Mouse (Mus musculus): ENCODE measurements around the gene Rtel1. TPM values are rescaled to one million over a fixed set of nuclear protein-coding genes. Genes with fewer than 3 reads are reported as not detected.

Rtel1 gene
- polyA plus RNA-seq, 1 experiment from 2014 or later = 49.2 TPM

- Histone ChIP-seq H3K27ac (no peak overlapping the region), H3K27me3 (no peaks in the 10 kb centered on the region), H3K4me2 (replicated peaks) (no peak overlapping the region), H3K36me3 (peaks cover 76% of the 10 kb centered on the region), H3K9ac (no peak overlapping the region), H3K9me3 (replicated peaks) (no peaks in the 10 kb centered on the region), H3K4me3 (no peak overlapping the region), H3K4me1 (no peaks in the 10 kb centered on the region)
- 86% methylated on average over 4 of the region's 4 CpGs for WGBS
- ATAC-seq (ENCODE audit: low FRiP score) = no peak
Observed at GRCm38 (mm10) chr2:181340426-181340825, 20.9 kb downstream of the Rtel1 start.

DNA sequence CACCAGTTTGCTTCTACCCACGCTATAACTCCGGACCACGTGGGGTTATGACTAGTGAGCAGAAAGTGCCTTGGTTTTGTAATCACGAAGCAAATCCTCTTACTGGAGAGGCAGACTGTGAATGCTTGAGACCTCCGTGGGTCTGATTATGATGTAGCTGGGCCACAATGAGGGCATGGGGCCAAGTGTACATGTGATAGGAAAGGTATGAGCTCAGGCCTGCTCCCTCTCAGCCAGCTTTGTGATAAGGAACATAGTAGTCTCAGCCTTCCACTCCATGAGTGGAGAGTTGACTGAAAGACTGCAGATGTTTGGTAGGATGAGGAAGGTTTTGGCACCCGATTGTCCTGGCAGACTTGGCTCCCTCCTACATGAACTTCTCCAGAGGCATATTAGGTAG, 23.2 kb downstream of the Rtel1 start:
- no peak overlapping the region for H3K4me2 ChIP-seq (replicated peaks)
- H3K9ac ChIP-seq = no peak overlapping the region
- ATAC-seq (ENCODE audit: low FRiP score) = no peak
- WGBS = 96% methylated on average over 6 of the region's 6 CpGs
- no peaks in the 10 kb centered on the region for H3K9me3 ChIP-seq (replicated peaks)
- peaks cover 75% of the 10 kb centered on the region for H3K36me3 ChIP-seq
- H3K4me1 ChIP-seq = no peaks in the 10 kb centered on the region
- no peak overlapping the region for H3K4me3 ChIP-seq
- H3K27me3 ChIP-seq = no peaks in the 10 kb centered on the region
- H3K27ac ChIP-seq = no peak overlapping the region

- H3K4me3 ChIP-seq = no peak overlapping the region
- no peak for ATAC-seq (ENCODE audit: low FRiP score)
- no peaks in the 10 kb centered on the region for H3K27me3 ChIP-seq
- no peak overlapping the region for H3K4me2 ChIP-seq (replicated peaks)
- peaks cover 97% of the 10 kb centered on the region for H3K36me3 ChIP-seq
- WGBS = 81% methylated on average over 3 of the region's 3 CpGs
- H3K9me3 ChIP-seq (replicated peaks) = no peaks in the 10 kb centered on the region
- no peak overlapping the region for H3K9ac ChIP-seq
- H3K4me1 ChIP-seq = no peaks in the 10 kb centered on the region
- H3K27ac ChIP-seq = no peak overlapping the region
Observed at GRCm38 (mm10) chr2:181356780-181357179, 37.2 kb downstream of the Rtel1 start.

DNA sequence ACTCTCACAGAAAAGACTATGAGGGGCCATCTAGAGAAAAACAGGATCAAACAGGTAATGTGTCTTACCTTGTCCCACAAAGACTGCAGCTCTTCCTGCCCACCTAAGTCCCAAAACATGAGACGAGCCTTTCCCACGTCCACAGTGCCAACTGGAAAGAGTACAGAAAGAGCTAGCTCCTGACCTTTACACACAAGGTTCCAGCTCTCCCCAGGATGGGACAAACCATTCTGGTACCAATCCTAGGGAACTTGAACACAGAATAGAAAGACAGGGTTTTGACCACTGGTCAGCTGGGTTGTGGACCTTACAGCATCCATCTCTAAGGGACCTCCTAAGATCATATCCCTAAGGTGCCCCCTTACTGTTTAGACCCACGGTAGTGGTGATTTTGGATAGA, 44.4 kb downstream of the Rtel1 start:
- peak overlapping the region; percentile 96 for H3K4me2 ChIP-seq (replicated peaks)
- H3K27me3 ChIP-seq = no peaks in the 10 kb centered on the region
- H3K4me3 ChIP-seq = peak overlapping the region; percentile 78
- no peak for ATAC-seq (ENCODE audit: low FRiP score)
- no peaks in the 10 kb centered on the region for H3K9me3 ChIP-seq (replicated peaks)
- H3K27ac ChIP-seq = no peak overlapping the region
- H3K4me1 ChIP-seq = peaks cover 35% of the 10 kb centered on the region
- WGBS = 85% methylated on average over 3 of the region's 3 CpGs
- peaks cover 44% of the 10 kb centered on the region for H3K36me3 ChIP-seq
- H3K9ac ChIP-seq = peak overlapping the region; percentile 92; the same call in 1 of the 2 replicates

- H3K4me3 ChIP-seq = peak overlapping the region; percentile 78
- WGBS = 11% methylated on average over 14 of the region's 14 CpGs
- peak overlapping the region; percentile 92 for H3K9ac ChIP-seq
- H3K4me2 ChIP-seq (replicated peaks) = peak overlapping the region; percentile 96
- ATAC-seq (ENCODE audit: low FRiP score) = no peak
- H3K9me3 ChIP-seq (replicated peaks) = no peaks in the 10 kb centered on the region
- peaks cover 43% of the 10 kb centered on the region for H3K36me3 ChIP-seq
- H3K27ac ChIP-seq = peak overlapping the region; percentile 92
- peaks cover 35% of the 10 kb centered on the region for H3K4me1 ChIP-seq
- H3K27me3 ChIP-seq = no peaks in the 10 kb centered on the region
Observed at GRCm38 (mm10) chr2:181364487-181364859, 44.9 kb downstream of the Rtel1 start.

- peak; percentile 85 for ATAC-seq (ENCODE audit: low FRiP score)
- Histone ChIP-seq H3K4me3 (peak within 1 kb of the TSS; percentile 78), H3K27ac (peak within 1 kb of the TSS; percentile 92), H3K9me3 (replicated peaks) (no peaks in the 10 kb centered on the region), H3K4me1 (peaks cover 35% of the 10 kb centered on the region), H3K36me3 (peaks cover 43% of the 10 kb centered on the region), H3K27me3 (no peaks in the 10 kb centered on the region), H3K4me2 (replicated peaks) (peak within 1 kb of the TSS; percentile 96), H3K9ac (peak within 1 kb of the TSS; percentile 92)
- under 1% methylated on average over 68 of the region's 71 CpGs for WGBS
Observed at GRCm38 (mm10) chr2:181364860-181365596, 45.5 kb downstream of the Rtel1 start, which contains the start of the genes Zgpat and Arfrp1. Zgpat (plus strand) TSS chr2:181364928. Arfrp1 (minus strand) TSS chr2:181365404.

DNA sequence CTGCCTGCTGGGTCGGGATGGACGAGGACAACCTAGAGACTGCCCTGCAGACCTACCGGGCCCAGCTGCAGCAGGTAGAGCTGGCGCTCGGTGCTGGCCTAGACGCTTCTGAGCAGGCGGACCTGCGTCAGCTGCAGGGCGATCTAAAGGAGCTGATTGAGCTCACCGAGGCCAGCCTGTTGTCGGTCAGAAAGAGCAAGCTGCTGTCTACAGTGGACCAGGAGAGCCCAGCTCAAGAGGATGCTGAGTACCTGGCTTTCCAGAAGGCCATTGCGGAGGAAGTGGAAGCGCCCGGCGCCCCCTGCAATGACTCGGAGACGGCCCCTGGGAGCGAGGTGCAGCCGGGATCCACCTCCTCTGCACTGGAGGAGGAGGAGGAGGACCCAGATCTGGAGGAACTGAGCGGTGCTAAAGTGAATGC, 46.1 kb downstream of the Rtel1 start:
- H3K4me3 ChIP-seq = peak overlapping the region; percentile 78
- H3K9ac ChIP-seq = peak overlapping the region; percentile 92
- H3K9me3 ChIP-seq (replicated peaks) = no peaks in the 10 kb centered on the region
- peak; percentile 62 for ATAC-seq (ENCODE audit: low FRiP score)
- H3K36me3 ChIP-seq = peaks cover 43% of the 10 kb centered on the region
- peak overlapping the region; percentile 96 for H3K4me2 ChIP-seq (replicated peaks)
- WGBS = under 1% methylated on average over 20 of the region's 20 CpGs
- H3K27me3 ChIP-seq = no peaks in the 10 kb centered on the region
- peaks cover 35% of the 10 kb centered on the region for H3K4me1 ChIP-seq
- peak overlapping the region; percentile 92 for H3K27ac ChIP-seq

GRCm38 (mm10) chr2:181370001-181370400, 50.5 kb downstream of the Rtel1 start:
- H3K4me3 ChIP-seq = no peak overlapping the region
- no peaks in the 10 kb centered on the region for H3K27me3 ChIP-seq
- 94% methylated on average over 5 of the region's 5 CpGs for WGBS
- no peak overlapping the region for H3K9ac ChIP-seq
- H3K27ac ChIP-seq = no peak overlapping the region
- ATAC-seq (ENCODE audit: low FRiP score) = no peak
- H3K4me1 ChIP-seq = peaks cover 28% of the 10 kb centered on the region
- no peak overlapping the region for H3K4me2 ChIP-seq (replicated peaks)
- no peaks in the 10 kb centered on the region for H3K9me3 ChIP-seq (replicated peaks)
- H3K36me3 ChIP-seq = peaks cover 18% of the 10 kb centered on the region

DNA sequence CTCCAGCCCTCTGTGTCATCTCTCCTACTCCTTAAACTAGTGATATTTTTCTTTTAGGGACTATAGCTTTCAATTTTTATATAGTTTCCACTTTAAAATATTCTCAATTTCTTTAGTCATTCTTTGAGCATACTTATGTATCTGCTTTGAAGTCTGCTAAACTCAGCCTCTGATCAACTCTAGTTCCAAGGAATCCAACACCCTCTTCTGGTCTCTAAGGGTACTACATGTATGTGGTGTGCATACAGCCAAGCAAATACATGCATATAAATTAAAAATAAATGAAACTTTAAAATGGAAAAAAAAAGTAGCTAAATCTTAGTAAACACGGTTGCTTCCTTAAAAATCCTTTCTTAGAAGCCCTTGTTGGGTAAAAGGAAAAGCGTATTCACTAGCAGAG, 56.2 kb downstream of the Rtel1 start:
- Histone ChIP-seq H3K36me3 (peaks cover 27% of the 10 kb centered on the region), H3K4me1 (no peaks in the 10 kb centered on the region), H3K9ac (no peak overlapping the region), H3K9me3 (replicated peaks) (no peaks in the 10 kb centered on the region), H3K4me2 (replicated peaks) (no peak overlapping the region), H3K27me3 (no peaks in the 10 kb centered on the region), H3K4me3 (no peak overlapping the region), H3K27ac (no peak overlapping the region)
- no peak for ATAC-seq (ENCODE audit: low FRiP score)
- 92% methylated on average over 2 of the region's 2 CpGs for WGBS

GRCm38 (mm10) chr2:181377230-181377629, 57.7 kb downstream of the Rtel1 start:
- Histone ChIP-seq H3K27ac (no peak overlapping the region), H3K4me2 (replicated peaks) (no peak overlapping the region), H3K4me1 (no peaks in the 10 kb centered on the region), H3K27me3 (no peaks in the 10 kb centered on the region), H3K36me3 (peaks cover 41% of the 10 kb centered on the region), H3K9me3 (replicated peaks) (no peaks in the 10 kb centered on the region), H3K9ac (no peak overlapping the region), H3K4me3 (no peak overlapping the region)
- whole genome bisulfite sequencing = 91% methylated on average over 2 of the region's 2 CpGs
- no peak for ATAC-seq (ENCODE audit: low FRiP score)

- 96% methylated on average over 5 of the region's 5 CpGs for WGBS
- H3K4me1 ChIP-seq = no peaks in the 10 kb centered on the region
- no peaks in the 10 kb centered on the region for H3K9me3 ChIP-seq (replicated peaks)
- H3K36me3 ChIP-seq = peaks cover 56% of the 10 kb centered on the region
- H3K4me2 ChIP-seq (replicated peaks) = no peak overlapping the region
- no peak for ATAC-seq (ENCODE audit: low FRiP score)
- H3K9ac ChIP-seq = no peak overlapping the region
- H3K27me3 ChIP-seq = no peaks in the 10 kb centered on the region
- no peak overlapping the region for H3K4me3 ChIP-seq
- no peak overlapping the region for H3K27ac ChIP-seq
Observed at GRCm38 (mm10) chr2:181378701-181379100, 59.2 kb downstream of the Rtel1 start.

GRCm38 (mm10) chr2:181379778-181380177, 60.2 kb downstream of the Rtel1 start, which contains the start of gene Lime1:
Lime1 (plus strand) TSS chr2:181380078.
- Histone ChIP-seq H3K27me3 (no peaks in the 10 kb centered on the region), H3K4me1 (no peaks in the 10 kb centered on the region), H3K4me2 (replicated peaks) (no peak within 1 kb of the TSS), H3K36me3 (peaks cover 63% of the 10 kb centered on the region), H3K27ac (no peak within 1 kb of the TSS), H3K9me3 (replicated peaks) (no peaks in the 10 kb centered on the region), H3K4me3 (no peak within 1 kb of the TSS), H3K9ac (no peak within 1 kb of the TSS)
- no peak for ATAC-seq (ENCODE audit: low FRiP score)
- WGBS = 93% methylated on average over 12 of the region's 12 CpGs

DNA sequence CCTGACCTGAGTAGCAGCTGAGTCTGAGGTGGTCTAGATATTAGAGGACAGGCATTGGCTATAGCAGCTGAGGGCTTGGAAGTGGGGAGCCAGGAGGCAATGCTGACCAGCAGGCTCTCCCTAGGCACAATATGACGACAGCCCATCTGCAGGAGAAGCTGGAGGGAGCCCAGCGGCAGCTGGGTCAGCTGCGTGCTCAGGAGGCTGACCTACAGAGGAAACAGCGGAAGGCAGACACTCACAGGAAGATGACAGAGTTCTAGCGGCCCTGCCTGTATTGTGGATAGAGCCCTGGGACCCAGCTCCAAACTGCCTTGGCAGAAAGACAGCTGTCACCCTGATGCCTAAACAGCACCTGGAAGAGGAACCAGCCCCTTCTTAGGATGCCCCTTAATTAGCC, 60.7 kb downstream of the Rtel1 start:
- ATAC-seq (ENCODE audit: low FRiP score) = no peak
- Histone ChIP-seq H3K4me2 (replicated peaks) (no peak overlapping the region), H3K4me1 (no peaks in the 10 kb centered on the region), H3K9ac (no peak overlapping the region), H3K9me3 (replicated peaks) (no peaks in the 10 kb centered on the region), H3K36me3 (peaks cover 63% of the 10 kb centered on the region), H3K4me3 (no peak overlapping the region), H3K27me3 (no peaks in the 10 kb centered on the region), H3K27ac (no peak overlapping the region)
- WGBS = 84% methylated on average over 5 of the region's 5 CpGs

Data from hindbrain, embryonic 12.5 days (tissue).